Mouse (Mus musculus) erythroblast, embryonic 14.5 days (primary cell): ENCODE data around the gene Ppp1r27.

Experiments
- GATA1 ChIP-seq: IDR thresholded peaks from 2 replicates; pipeline ENCODE4 v1.6.1; 2012; ENCODE audit warnings: low read length, inconsistent platforms, mixed read lengths
- TAL1 ChIP-seq: IDR thresholded peaks from 3 replicates; pipeline ENCODE4 v1.6.1; 2012; ENCODE audit warnings: low read length, inconsistent platforms, mixed read lengths

GRCm38 (mm10) chr11:120510375-120511030, 40.4 kb downstream of the Ppp1r27 start:
- TF ChIP-seq TAL1 (no peak), GATA1 (no peak)
